Mouse (Mus musculus) retina, adult 2 months (tissue): Measurements from ENCODE around the gene Ccdc28a.

Experiments
- DNase-seq: peaks from one replicate; pipeline ENCODE4 v3.0.0-alpha.2; 2012; ENCODE audit warnings: low read depth, low spot score

The Ccdc28a gene

DNA sequence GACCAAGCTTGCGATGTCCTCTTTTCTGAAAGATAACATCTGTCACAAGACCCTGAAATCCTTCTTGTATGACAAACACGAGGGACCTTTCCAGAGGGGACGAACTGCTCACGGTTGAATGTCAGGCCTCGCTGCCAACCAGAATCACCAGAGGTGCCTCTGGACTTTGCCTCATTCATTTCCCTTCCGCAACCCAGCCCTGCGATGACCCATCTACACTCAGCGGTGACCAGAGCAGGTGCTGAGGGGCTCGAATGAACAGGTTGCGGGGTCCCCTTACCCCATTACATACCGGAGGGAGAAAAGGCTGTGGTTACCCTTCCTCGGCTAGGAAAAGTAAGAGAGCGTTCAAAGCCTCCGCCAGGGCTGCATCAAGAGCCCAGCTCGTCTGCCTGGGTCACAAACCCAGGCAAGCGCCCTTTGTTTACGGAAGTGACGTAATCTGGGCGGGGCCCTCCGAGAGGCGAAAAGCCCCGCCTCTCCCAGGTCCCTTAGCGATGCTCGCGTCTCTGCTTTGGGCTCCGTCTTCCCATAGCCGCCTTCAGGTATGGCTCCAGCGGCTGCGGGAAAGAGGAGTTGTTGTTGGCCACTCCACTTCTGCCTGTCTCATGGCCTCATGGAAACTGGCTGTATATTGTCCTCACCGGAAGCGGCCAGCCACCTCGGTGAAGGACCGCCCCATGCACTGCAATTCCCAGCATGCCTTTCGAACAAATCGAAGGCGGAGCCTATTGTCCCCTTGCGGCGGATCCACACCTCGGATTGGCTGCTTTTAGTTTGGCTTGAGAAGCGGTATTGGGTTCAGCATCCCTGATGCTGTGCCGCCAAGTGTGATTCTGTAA, at the start of gene Ccdc28a:
Gene Ccdc28a (minus strand): TSS at position 439 of the 842 bp plus-strand sequence.
- DNase-seq: peak; percentile 89

DNA sequence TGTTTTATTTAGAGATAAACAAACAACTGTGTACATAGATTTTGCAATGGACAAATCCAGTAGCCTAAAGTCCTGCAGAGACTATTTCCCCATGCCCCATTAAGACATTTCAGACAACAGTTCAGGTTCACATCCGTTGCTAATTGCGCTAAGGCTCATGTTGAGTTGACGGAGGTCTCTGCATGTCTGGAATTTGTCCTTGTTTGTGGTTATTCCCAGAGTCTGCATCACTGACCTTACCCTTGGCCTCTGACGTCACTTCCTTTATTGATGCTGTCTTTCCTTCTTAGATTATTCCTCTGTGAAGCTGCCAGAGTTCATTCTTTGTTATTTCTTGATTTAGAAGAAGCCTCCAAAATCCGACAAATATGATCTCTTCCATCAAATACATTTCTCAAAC, 49.2 kb upstream of the Ccdc28a start:
- no peak for DNase-seq

GRCm38 (mm10) chr10:18276090-18276734, 41.4 kb upstream of the Ccdc28a start:
- DNase-seq: no peak

GRCm38 (mm10) chr10:18251345-18251744, 16.5 kb upstream of the Ccdc28a start:
- DNase-seq: no peak

- no peak for DNase-seq
Observed at GRCm38 (mm10) chr10:18243614-18244013, 8.8 kb upstream of the Ccdc28a start.

GRCm38 (mm10) chr10:18237191-18237590, 2.4 kb upstream of the Ccdc28a start:
- no peak for DNase-seq

- no peak for DNase-seq
Observed at GRCm38 (mm10) chr10:18236328-18236927, 1.6 kb upstream of the Ccdc28a start.

- DNase-seq: no peak
Observed at GRCm38 (mm10) chr10:18235402-18235747, 577 bp upstream of the Ccdc28a start.

- no peak for DNase-seq
Observed at GRCm38 (mm10) chr10:18233891-18234290, 907 bp downstream of the Ccdc28a start.

DNA sequence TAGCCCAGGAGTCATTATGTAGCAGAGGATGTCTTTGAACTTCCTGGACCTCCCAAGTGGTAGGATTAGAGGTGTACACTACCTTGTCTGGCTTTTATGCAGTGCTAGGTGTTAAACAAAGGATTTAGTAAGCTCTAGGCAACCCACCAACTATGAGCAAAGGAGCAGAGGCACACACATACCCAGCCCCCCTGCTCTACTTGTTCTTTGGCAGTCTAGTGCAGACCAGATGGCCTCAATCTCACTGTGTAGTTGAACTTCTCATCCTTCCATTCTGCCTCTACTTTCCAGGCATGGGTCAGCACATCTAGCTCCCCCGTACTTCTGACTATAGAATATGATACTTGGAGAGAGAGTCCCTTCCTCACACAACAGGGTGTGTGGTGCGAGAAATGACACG, 10.4 kb downstream of the Ccdc28a start:
- DNase-seq: no peak

DNA sequence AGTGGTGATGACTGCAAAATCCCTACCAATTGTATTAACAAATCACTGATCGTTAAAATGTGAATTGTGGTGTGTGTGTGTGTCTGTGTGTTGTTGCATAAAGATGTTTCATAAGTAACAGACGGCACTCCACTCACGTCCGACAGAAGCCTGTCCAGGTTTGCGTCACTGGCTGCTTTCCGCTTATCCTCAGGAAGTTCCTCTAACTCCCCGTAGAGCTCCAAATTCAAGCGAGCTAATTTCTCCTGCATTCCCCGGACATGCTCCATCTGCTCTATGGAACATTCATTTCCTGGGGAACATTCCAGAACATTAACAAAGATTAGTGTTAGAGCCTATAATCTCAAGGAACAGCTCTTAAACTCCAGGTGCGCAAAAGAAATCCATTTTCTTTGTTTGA, 15.4 kb downstream of the Ccdc28a start:
- no peak for DNase-seq

GRCm38 (mm10) chr10:18214124-18214523, 20.7 kb downstream of the Ccdc28a start:
- no peak for DNase-seq

GRCm38 (mm10) chr10:18213373-18213772, 21.4 kb downstream of the Ccdc28a start:
- no peak for DNase-seq

- no peak for DNase-seq
Observed at GRCm38 (mm10) chr10:18210726-18211125, 24.1 kb downstream of the Ccdc28a start, which contains the start of gene Ect2l. Ect2l (minus strand) TSS chr10:18210890.

GRCm38 (mm10) chr10:18210119-18210518, 24.7 kb downstream of the Ccdc28a start:
- DNase-seq: no peak

DNA sequence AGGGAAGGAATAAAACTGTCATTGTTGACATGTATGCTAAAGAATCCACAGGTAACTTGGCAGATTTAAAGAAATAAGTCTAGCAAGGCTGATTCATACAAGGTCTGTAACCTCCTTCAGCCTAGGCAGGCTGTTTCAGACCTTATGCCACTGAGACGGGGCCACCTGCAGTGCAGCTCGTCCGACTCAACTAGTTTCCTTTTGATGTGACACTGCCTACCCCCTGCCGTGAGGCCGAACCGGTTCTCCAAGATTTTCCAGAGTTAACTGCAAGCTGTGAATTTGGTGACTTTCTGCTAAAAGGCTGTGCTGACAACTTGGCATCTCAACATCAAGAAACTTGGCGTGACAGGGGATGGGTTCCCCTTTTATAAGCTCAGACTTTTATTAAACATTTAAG, 30.7 kb downstream of the Ccdc28a start:
- no peak for DNase-seq

GRCm38 (mm10) chr10:18202401-18202800, 32.4 kb downstream of the Ccdc28a start:
- no peak for DNase-seq

DNA sequence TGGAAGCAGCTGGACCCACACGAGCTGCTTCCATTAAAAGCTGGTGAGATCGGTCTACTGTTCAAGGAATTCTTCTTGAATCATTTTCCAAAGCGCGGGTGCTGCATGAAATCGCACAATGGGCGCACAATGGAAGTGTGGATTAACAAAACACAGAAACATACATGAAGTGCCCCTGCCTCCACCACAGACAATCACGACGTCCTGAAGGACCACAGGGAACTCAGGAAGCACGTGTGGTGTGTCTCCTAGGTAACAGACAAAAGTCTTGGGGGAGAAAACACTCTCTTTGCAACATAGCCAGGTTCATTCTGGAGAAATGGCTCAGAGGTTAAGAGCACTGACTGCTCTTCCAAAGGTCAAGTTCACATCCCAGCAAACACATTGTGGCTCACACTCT, 34.1 kb downstream of the Ccdc28a start:
- no peak for DNase-seq

DNA sequence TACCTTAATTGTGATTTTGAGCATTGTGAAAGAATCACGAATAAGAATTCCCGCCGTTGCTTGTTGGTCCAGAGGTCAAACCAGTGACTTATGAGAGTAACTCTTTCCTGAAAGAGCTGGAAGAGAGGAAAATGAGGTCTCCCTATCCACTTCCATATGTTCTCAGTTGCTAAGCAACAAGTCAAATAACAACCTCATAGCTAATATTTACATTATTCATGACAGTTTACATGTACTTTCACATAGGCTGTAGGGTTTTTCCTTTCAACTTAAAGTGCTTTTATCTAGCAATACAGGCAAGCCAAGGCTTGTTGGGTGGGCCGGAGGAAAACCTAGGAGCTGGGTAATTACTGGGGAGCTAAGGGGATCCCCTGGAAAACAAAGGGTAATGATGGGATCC, 34.9 kb downstream of the Ccdc28a start:
- no peak for DNase-seq

DNA sequence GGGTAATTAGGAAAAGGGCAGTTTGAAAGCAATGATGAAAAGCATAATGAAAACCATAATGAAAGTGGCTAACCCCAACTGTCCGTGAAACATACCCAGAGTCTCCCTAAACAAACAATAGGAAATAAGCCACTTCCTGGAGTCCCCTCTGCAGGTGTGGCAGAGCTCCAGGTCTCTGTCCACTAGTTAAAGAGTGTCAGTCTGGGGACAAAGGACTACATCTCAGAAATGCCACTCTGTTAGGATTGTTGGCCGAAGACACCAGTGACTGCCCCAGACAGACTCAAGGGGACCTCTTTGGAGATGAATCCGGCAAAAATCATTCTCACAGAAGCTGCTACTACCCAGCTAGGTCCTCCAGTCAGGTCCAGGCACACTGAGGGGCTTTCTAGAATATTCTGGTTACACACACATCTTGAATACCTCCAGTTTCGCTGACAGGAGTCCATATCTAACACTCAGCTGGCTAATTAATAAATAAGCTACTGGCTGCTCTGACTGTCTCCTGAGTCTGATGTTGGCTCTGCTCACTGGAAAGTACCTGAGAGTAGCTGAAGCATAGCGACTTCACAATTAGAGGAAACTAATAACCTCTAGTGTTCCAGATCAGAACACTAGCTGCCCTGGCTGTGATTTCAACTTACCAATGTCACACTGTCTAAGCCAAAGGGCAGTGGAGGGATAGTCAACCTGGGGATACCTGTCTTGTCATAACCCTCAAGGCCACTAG, 36.3 kb downstream of the Ccdc28a start:
- no peak for DNase-seq

- peak; percentile 60 for DNase-seq
Observed at GRCm38 (mm10) chr10:18197206-18197979, 37.4 kb downstream of the Ccdc28a start.
